17 mouse cellular contexts compared by ENCODE assay signal in the genomic region with DNA sequence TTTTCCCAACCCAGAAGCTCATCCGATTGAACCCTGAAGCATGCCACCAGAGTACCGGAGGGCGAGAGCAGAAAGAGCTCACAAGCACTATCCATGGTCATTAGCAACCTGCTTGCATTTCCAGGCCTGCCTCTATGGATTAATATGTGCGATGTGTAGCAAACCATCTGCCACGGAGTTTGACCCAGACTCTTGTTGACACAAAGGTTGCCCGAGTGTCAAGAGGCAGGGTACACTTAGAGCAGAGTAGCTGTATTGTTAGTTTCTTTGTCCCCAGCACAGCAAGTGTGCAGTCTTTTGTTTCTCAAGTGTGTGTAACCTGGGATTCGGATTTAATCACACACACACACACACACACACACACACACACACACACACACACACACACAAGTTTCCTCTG.
DNase-seq lines count a peak whose midpoint lies in the region; ATAC-seq and TF ChIP-seq lines count a peak whose summit lies in the region.
"Had no signal": no experiment of that assay in that cellular context is flagged by ENCODE, and none has a peak within 500 bp of the region (broad histone marks: within the 10 kb centered on the region; RNA-seq: fewer than 3 reads in every experiment).

No protein-coding gene starts in this region.

- no peak for TF ChIP-seq CTCF in liver, postnatal 0 days (IDR thresholded peaks at IDR 0.05; ENCODE audit: low read depth)

- H3K9ac ChIP-seq in embryonic facial prominence, embryonic 11.5 days (replicated peaks; ENCODE audit: low read length): no peak overlapping the region
- H3K9ac ChIP-seq in liver, postnatal 0 days (replicated peaks): no peak overlapping the region
- no peak overlapping the region for H3K9ac ChIP-seq in liver, embryonic 12.5 days
- H3K9ac ChIP-seq in midbrain, embryonic 13.5 days (replicated peaks): no peak overlapping the region
- H3K9ac ChIP-seq in midbrain, embryonic 15.5 days: no peak overlapping the region
- H3K9ac ChIP-seq: embryonic facial prominence, embryonic 13.5 days; intestine, embryonic 15.5 days had no signal

- intact Hi-C loops in left cerebral cortex, postnatal 14 days (cut with DNase I): no loop called here

- no peaks in the 10 kb centered on the region for H3K4me1 ChIP-seq in embryonic facial prominence, embryonic 11.5 days (ENCODE audit: control insufficient read depth, insufficient read depth, low read length)
- H3K4me1 ChIP-seq in embryonic facial prominence, embryonic 10.5 days: peaks cover 29% of the 10 kb centered on the region
- H3K4me1 ChIP-seq in liver, postnatal 0 days (ENCODE audit: insufficient read depth): no peaks in the 10 kb centered on the region
- H3K4me1 ChIP-seq in liver, embryonic 12.5 days: no peaks in the 10 kb centered on the region
- peaks cover 25% of the 10 kb centered on the region for H3K4me1 ChIP-seq in midbrain, embryonic 13.5 days (replicated peaks)
- H3K4me1 ChIP-seq in midbrain, embryonic 15.5 days: peaks cover 12% of the 10 kb centered on the region
- H3K4me1 ChIP-seq: intestine, embryonic 15.5 days had no signal

- DNase-seq in embryonic facial prominence, embryonic 11.5 days (ENCODE audit: low spot score): no peak
- no peak for DNase-seq in embryonic facial prominence, embryonic 10.5 days (ENCODE audit: low spot score)
- DNase-seq in liver, postnatal 0 days: peak; percentile 15
- DNase-seq in retina, postnatal 1 day: peak; percentile 71
- DNase-seq in left cerebral cortex, postnatal 14 days (ENCODE audit: low spot score in 2 of 2): no peak
- DNase-seq: adrenal gland, adult 8-10 months; cerebellum, adult 11 months; cerebellum, postnatal 14 days; heart, postnatal 14 days; kidney, postnatal 4 days; right cerebral cortex, adult 18-20 months had no signal

- peak; percentile 29; the same call in 1 of the 2 replicates for ATAC-seq in embryonic facial prominence, embryonic 11.5 days (replicated peaks; ENCODE audit: insufficient number of reproducible peaks, low FRiP score, low TSS enrichment, low read depth)
- 0 out of 2 replicates have a peak, but pooled peaks have one; percentile 31 for ATAC-seq in liver, postnatal 0 days
- ATAC-seq in liver, embryonic 12.5 days: no peak
- peak; percentile 73 for ATAC-seq in midbrain, embryonic 13.5 days
- ATAC-seq in midbrain, embryonic 15.5 days (replicated peaks): no peak
- ATAC-seq: intestine, embryonic 15.5 days had no signal

- no peaks in the 10 kb centered on the region for H3K9me3 ChIP-seq in embryonic facial prominence, embryonic 11.5 days (replicated peaks; ENCODE audit: control insufficient read depth, low read length)
- H3K9me3 ChIP-seq in embryonic facial prominence, embryonic 10.5 days: no peaks in the 10 kb centered on the region
- no peaks in the 10 kb centered on the region for H3K9me3 ChIP-seq in liver, postnatal 0 days (ENCODE audit: low read length)
- H3K9me3 ChIP-seq in liver, embryonic 12.5 days (replicated peaks): no peaks in the 10 kb centered on the region
- H3K9me3 ChIP-seq in midbrain, embryonic 13.5 days: no peaks in the 10 kb centered on the region
- H3K9me3 ChIP-seq in midbrain, embryonic 15.5 days: no peaks in the 10 kb centered on the region
- H3K9me3 ChIP-seq: embryonic facial prominence, embryonic 13.5 days; intestine, embryonic 15.5 days had no signal

- H3K4me3 ChIP-seq in embryonic facial prominence, embryonic 11.5 days (ENCODE audit: low read depth, low read length): no peak overlapping the region
- H3K4me3 ChIP-seq in embryonic facial prominence, embryonic 10.5 days: no peak overlapping the region
- H3K4me3 ChIP-seq in liver, postnatal 0 days (ENCODE audit: low read depth, low read length): no peak overlapping the region
- H3K4me3 ChIP-seq in liver, embryonic 12.5 days: no peak overlapping the region
- H3K4me3 ChIP-seq in midbrain, embryonic 13.5 days (replicated peaks): no peak overlapping the region
- H3K4me3 ChIP-seq in midbrain, embryonic 15.5 days: no peak overlapping the region
- H3K4me3 ChIP-seq: embryonic facial prominence, embryonic 13.5 days; intestine, embryonic 15.5 days had no signal

- TF ChIP-seq EP300 in liver, postnatal 0 days (IDR thresholded peaks at IDR 0.05; ENCODE audit: low read depth): no peak

- H3K27ac ChIP-seq in embryonic facial prominence, embryonic 11.5 days (replicated peaks; ENCODE audit: low read depth, low read length): no peak overlapping the region
- no peak overlapping the region for H3K27ac ChIP-seq in embryonic facial prominence, embryonic 10.5 days (replicated peaks)
- H3K27ac ChIP-seq in liver, postnatal 0 days (ENCODE audit: low read depth): no peak overlapping the region
- H3K27ac ChIP-seq in liver, embryonic 12.5 days: no peak overlapping the region
- H3K27ac ChIP-seq in midbrain, embryonic 13.5 days: peak overlapping the region; percentile 51
- H3K27ac ChIP-seq in midbrain, embryonic 15.5 days: no peak overlapping the region
- H3K27ac ChIP-seq: embryonic facial prominence, embryonic 13.5 days; intestine, embryonic 15.5 days had no signal

- 74% methylated on average over 7 of the region's 7 CpGs for WGBS in embryonic facial prominence, embryonic 11.5 days
- 73% methylated on average over 7 of the region's 7 CpGs for WGBS in embryonic facial prominence, embryonic 10.5 days
- 68% methylated on average over 7 of the region's 7 CpGs for WGBS in liver, postnatal 0 days (ENCODE audit: insufficient replicate concordance)
- WGBS in liver, embryonic 12.5 days (ENCODE audit: insufficient replicate concordance): 70% methylated on average over 7 of the region's 7 CpGs
- WGBS in midbrain, embryonic 13.5 days: 28% methylated on average over 7 of the region's 7 CpGs
- 23% methylated on average over 7 of the region's 7 CpGs for WGBS in midbrain, embryonic 15.5 days

- H3K4me2 ChIP-seq in embryonic facial prominence, embryonic 11.5 days (ENCODE audit: low read depth, low read length): no peak overlapping the region
- H3K4me2 ChIP-seq in liver, postnatal 0 days (ENCODE audit: low read depth, low read length): no peak overlapping the region
- H3K4me2 ChIP-seq in liver, embryonic 12.5 days: no peak overlapping the region
- H3K4me2 ChIP-seq in midbrain, embryonic 13.5 days (replicated peaks): no peak overlapping the region
- no peak overlapping the region for H3K4me2 ChIP-seq in midbrain, embryonic 15.5 days
- H3K4me2 ChIP-seq: embryonic facial prominence, embryonic 13.5 days; heart, embryonic 11.5 days; intestine, embryonic 15.5 days had no signal

- H3K27me3 ChIP-seq in embryonic facial prominence, embryonic 11.5 days (ENCODE audit: control insufficient read depth, insufficient read depth, low read length): no peaks in the 10 kb centered on the region
- H3K27me3 ChIP-seq in embryonic facial prominence, embryonic 10.5 days (replicated peaks; ENCODE audit: low read depth, poor library complexity, severe bottlenecking): no peaks in the 10 kb centered on the region
- H3K27me3 ChIP-seq in liver, postnatal 0 days (ENCODE audit: insufficient read depth, low read length): no peaks in the 10 kb centered on the region
- H3K27me3 ChIP-seq in liver, embryonic 12.5 days (replicated peaks): peaks cover 7% of the 10 kb centered on the region; the same call in 1 of the 2 replicates
- H3K27me3 ChIP-seq in midbrain, embryonic 13.5 days: no peaks in the 10 kb centered on the region
- H3K27me3 ChIP-seq in midbrain, embryonic 15.5 days (replicated peaks): no peaks in the 10 kb centered on the region
- H3K27me3 ChIP-seq: embryonic facial prominence, embryonic 13.5 days; intestine, embryonic 15.5 days had no signal

- no peaks in the 10 kb centered on the region for H3K36me3 ChIP-seq in embryonic facial prominence, embryonic 11.5 days (replicated peaks; ENCODE audit: control insufficient read depth, insufficient read depth, low read depth, low read length)
- H3K36me3 ChIP-seq in embryonic facial prominence, embryonic 10.5 days (replicated peaks): no peaks in the 10 kb centered on the region
- no peaks in the 10 kb centered on the region for H3K36me3 ChIP-seq in liver, postnatal 0 days (replicated peaks; ENCODE audit: insufficient read depth, low read length)
- H3K36me3 ChIP-seq in liver, embryonic 12.5 days: no peaks in the 10 kb centered on the region
- H3K36me3 ChIP-seq in midbrain, embryonic 13.5 days: no peaks in the 10 kb centered on the region
- H3K36me3 ChIP-seq in midbrain, embryonic 15.5 days (replicated peaks): no peaks in the 10 kb centered on the region
- H3K36me3 ChIP-seq: embryonic facial prominence, embryonic 13.5 days; intestine, embryonic 15.5 days had no signal

Comparison
In these comparisons a context has a peak if more than half of its experiments do, and no peak if none do; other contexts are left out.
1. ATAC-seq: peak in embryonic facial prominence, embryonic 11.5 days (single experiment), liver, postnatal 0 days (single experiment) and midbrain, embryonic 13.5 days (single experiment); none in liver, embryonic 12.5 days (single experiment) and midbrain, embryonic 15.5 days (single experiment).
2. DNase-seq: peak in liver, postnatal 0 days (single experiment) and retina, postnatal 1 day (single experiment); none in embryonic facial prominence, embryonic 11.5 days (single experiment), embryonic facial prominence, embryonic 10.5 days (single experiment) and left cerebral cortex, postnatal 14 days (0 of 2).